Mouse (Mus musculus): ENCODE data around the gene Mb21d2. TPM values are rescaled to one million over a fixed set of nuclear protein-coding genes. Genes with fewer than 3 reads are reported as not detected.

The Mb21d2 gene
- 1 to 10 TPM; 6.8 to 9.9 TPM for total RNA-seq (2021)
- long read RNA-seq, experiment 1, partial matches to known transcripts: 0 of 4 reads
- long read RNA-seq, experiment 1, other reads (novel, unspliced or antisense): 0 of 4 reads
- long read RNA-seq, experiment 2, transcript Mb21d2-201 (2 exons, 3,055 nt): major isoform, 15 of 17 reads
- long read RNA-seq, experiment 2, partial matches to known transcripts: 0 of 17 reads
- long read RNA-seq, experiment 2, other reads (novel, unspliced or antisense): 2 of 17 reads

DNA sequence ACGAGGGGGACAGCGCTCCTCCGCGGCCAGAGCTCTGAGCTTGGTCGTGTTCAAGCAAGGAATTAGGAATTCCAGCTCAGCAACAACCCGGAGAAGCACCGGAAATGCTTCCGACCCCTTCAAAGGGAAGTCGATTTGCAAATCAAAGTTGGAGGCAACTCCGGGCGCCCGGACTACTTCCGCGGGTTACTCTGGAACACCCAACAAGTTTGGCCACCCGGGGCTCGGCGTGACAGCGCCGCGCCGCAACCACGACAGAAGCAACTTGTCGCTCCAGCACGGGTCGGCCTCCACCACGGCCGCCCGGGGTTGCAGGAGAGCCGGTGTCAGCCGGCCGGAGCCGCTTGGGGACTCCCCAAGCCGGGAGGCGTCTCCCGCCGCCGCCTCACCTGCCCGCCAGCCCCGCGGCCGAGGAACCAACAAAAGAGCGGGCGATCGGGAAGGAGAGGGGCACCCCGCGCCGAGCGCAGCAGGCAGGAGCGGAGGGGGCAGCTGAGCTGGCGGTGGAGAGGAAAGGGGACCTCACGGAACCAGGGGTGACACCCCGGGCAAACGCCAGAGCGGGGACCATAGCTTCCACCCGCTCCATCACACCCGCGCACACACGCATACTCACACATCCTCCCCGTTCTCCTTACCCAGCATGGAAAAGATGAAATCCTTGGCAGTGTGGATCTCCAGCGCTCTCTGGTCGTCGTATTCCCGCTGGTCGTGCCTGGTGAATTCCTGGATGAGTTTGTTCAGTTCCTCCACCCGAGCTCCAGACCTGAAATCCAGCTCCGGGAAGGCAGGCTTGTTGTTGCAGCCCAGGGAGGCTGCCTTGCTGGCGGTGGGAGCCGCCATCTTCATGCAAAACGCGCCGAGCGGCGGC is at the start of gene Mb21d2:
Gene Mb21d2 (minus strand): TSS at position 859 of the 871 bp plus-strand sequence.
- peak; percentile 53 to 67 for DNase-seq (ENCODE audit: low spot score in 2 of 2)

- DNase-seq (ENCODE audit: low spot score in 2 of 2): no peak
Observed at GRCm38 (mm10) chr16:28966236-28966635, 36.8 kb upstream of the Mb21d2 start.

GRCm38 (mm10) chr16:28964048-28964447 is 34.6 kb upstream of the Mb21d2 start:
- no peak for DNase-seq (ENCODE audit: low spot score in 2 of 2)

- no peak for DNase-seq (ENCODE audit: low spot score in 2 of 2)
Observed at GRCm38 (mm10) chr16:28962987-28963386, 33.5 kb upstream of the Mb21d2 start.

GRCm38 (mm10) chr16:28949810-28950209 is 20.3 kb upstream of the Mb21d2 start:
- no peak for DNase-seq (ENCODE audit: low spot score in 2 of 2)

DNA sequence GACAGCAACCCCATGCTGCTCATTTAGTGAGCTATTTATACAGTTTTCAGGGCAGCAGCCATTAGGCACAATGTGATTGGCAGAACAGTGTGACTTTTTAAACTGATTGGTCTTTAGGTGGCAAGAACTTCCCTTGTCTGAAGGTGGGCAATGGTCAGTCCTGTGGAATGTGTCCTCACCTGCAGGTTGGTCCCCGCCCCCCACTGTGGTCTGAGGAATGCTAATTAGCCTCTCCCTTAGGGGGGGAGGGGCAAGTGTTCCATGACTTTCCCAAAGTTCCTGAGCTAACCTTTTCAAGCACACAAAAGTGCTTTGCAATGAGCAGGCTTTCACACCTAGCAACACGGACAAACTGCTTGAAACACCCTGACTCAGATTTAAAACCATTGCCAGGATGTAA is 13.8 kb upstream of the Mb21d2 start:
- DNase-seq (ENCODE audit: low spot score in 2 of 2): no peak

DNA sequence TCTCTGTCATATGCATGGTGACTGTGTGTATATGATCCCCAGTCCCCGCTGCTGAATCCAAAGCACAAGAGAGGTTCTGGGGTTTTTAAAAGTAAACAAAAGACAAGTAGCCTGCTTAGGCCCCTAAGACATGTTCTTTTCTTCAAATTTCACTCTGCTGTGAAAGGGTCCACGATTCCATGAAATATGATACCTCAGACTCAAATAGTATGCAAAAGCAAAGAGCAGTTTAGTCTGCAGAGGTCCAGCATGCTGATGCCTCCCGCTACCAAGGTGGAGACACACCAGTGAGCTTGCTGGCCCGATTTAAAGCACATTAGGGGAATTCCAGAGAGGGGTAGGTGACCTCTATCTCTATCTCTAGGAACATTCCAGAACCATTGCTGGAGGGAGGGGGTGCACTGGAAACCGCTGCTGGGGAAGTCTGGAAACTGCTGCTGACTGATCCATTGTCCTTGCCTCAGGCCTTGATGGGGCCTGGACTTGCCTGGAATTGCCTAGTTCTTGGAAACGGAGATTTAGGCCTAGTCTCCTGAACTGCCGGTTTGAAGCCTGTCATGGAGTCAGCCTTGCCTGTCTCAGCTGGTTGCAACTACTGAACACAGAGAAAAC is 6.8 kb upstream of the Mb21d2 start:
- no peak for DNase-seq (ENCODE audit: low spot score in 2 of 2)

- no peak for DNase-seq (ENCODE audit: low spot score in 2 of 2)
Observed at GRCm38 (mm10) chr16:28935701-28936100, 6.2 kb upstream of the Mb21d2 start.

- DNase-seq (ENCODE audit: low spot score in 2 of 2): no peak
Observed at GRCm38 (mm10) chr16:28931213-28931612, 1.7 kb upstream of the Mb21d2 start.

- DNase-seq (ENCODE audit: low spot score in 2 of 2): no peak
Observed at GRCm38 (mm10) chr16:28930426-28930825, 953 bp upstream of the Mb21d2 start.

DNA sequence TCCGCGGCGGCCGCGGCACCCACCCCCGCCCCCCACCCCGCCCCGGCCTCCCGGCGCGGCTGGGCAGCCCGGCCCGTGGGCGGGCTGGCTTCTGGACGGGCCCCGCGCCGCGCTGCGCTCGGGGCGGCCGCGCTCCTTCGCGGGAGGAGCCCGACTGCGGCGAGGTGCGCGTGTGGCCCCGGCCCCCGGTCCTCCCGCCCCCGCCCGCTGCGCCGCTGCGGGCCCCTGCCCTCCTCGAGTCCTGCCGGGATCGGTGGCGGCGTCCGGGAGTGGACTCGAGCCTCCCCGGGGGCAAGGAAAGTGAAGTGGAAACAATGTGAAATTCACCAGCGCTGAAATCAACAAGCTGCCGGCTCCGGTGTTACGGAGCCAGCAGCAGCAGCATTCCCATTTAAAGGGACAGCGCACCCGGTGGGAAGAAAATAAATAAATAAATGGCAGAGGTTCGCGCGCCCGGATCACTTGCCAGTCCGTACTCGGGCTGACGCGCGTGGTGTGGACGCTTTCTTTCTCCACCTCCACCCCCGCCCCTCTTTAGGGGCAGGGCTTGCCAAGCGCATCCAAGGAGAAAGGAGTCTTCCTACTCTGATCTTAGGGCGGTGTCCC is 316 bp upstream of the Mb21d2 start:
- peak in 1 of 2 experiments; percentile 57 for DNase-seq (ENCODE audit: low spot score in 2 of 2)

GRCm38 (mm10) chr16:28928466-28928814 is 1.0 kb downstream of the Mb21d2 start:
- DNase-seq (ENCODE audit: low spot score in 2 of 2): no peak

- no peak for DNase-seq (ENCODE audit: low spot score in 2 of 2)
Observed at GRCm38 (mm10) chr16:28927381-28927780, 2.1 kb downstream of the Mb21d2 start.

GRCm38 (mm10) chr16:28919320-28919885 is 10.1 kb downstream of the Mb21d2 start:
- DNase-seq (ENCODE audit: low spot score in 2 of 2): no peak

DNA sequence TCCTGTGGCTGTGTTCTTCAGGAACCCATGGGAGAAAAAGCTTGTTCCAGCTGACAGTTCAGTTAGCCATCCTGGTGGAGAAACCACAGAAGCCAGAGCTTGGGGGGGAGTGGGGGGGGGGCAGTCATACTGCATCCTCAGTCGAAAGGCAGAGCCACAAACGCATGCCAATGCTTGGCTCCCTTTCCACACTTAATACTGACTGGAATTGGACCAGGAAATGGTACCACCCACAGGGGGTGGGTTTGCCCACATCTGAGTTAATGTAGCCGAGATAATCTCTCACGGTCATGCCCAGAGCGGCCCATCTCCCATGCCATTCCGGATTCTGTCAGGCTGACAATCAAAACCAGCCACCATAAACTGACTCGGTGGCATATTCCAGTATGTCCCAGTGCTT is 14.1 kb downstream of the Mb21d2 start:
- no peak for DNase-seq (ENCODE audit: low spot score in 2 of 2)

- DNase-seq (ENCODE audit: low spot score in 2 of 2): no peak
Observed at GRCm38 (mm10) chr16:28914709-28915108, 14.8 kb downstream of the Mb21d2 start.

DNA sequence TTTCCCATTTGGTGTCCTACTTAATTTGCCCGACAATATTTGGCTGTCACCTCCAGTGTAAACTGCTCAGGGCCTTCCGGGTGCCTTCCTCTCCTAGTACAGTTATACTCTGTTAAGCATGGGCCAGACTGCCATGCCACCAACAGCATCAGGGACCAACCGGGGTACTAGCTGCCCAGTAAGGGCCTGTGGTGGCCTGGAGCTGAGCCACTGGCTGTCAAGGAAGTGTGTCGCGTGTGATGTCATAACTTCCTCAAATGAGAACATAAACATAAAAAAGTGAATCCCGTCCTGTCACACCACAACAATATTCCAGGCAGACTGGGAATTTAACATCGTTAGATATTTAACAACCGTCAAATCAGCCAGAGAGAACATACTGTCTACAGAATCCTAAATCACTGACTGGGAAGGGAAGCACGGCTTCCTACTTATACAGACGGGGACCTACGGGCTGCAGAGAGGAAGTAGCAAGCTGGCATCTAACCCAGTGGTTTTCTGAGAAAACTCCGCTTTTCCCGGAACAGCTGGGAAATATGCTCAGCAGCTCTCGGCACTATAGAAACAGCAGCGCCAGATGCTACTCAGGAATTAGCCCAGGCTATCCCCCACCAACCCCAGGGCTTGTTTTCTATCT is 17.9 kb downstream of the Mb21d2 start:
- no peak for DNase-seq (ENCODE audit: low spot score in 2 of 2)

- no peak for DNase-seq (ENCODE audit: low spot score in 2 of 2)
Observed at GRCm38 (mm10) chr16:28906370-28907275, 22.9 kb downstream of the Mb21d2 start.

DNA sequence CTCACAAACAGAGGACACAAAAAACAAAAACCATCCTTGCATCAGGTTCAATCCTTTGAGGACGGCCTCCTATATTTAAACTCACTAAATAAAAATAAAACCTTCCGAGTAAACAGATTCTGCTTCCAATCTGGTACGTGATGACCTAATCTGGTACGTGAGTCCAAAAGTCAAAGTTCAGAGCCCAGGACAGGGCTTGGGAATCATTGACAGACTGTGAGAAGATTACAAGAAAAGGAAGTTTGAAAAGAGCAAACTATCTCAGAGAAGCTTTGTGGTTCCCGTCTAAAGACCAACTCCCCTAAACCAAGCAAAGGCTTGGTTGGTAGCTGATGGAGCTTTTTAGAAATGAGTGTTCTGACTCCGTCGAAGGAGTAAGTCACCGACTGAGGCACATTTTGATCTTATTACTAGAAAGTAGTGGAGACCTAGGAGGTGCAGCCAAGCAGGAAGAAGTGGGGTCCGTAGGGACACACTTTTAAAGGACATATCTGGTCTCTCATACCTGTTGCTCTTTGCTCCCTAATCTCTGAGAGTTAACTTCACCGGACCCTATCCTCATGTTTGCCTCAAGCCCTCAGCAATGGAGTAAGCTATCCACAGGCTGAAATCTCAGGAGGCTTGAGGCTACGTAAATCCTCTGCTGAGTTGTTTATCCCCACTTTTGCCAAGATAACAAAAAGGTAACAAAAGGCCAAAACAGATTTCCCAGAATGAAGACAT is 23.7 kb downstream of the Mb21d2 start:
- no peak for DNase-seq (ENCODE audit: low spot score in 2 of 2)
